Mouse (Mus musculus): Measurements from ENCODE around the gene Prlh. TPM values are rescaled to one million over a fixed set of nuclear protein-coding genes. Genes with fewer than 3 reads are reported as not detected.

The Prlh gene
- not detected in 2 replicates for polyA plus RNA-seq (2012; rRNA removed; ENCODE audit: low replicate concordance)

GRCm38 (mm10) chr1:90952808-90953207 lies at the start of gene Prlh:
TSS of gene Prlh (plus strand) at chr1:90953108.

GRCm38 (mm10) chr1:90914948-90915569 lies 37.8 kb upstream of the Prlh start, which contains the start of gene Mlph:
TSS of gene Mlph (plus strand) at chr1:90915085.

GRCm38 (mm10) chr1:90969347-90969784 lies 16.5 kb downstream of the Prlh start, which contains the start of gene Rab17:
TSS of gene Rab17 (minus strand) at chr1:90969661.

GRCm38 (mm10) chr1:90998268-90998890 lies 45.5 kb downstream of the Prlh start, which contains the start of gene Lrrfip1:
TSS of gene Lrrfip1 (plus strand) at chr1:90998737.

Other genes with a start within 250 kb of the Prlh start
- 10.7 and 17.0 TPM in 2 replicates for gene Col6a3, start 109.1 kb upstream of the Prlh start, polyA plus RNA-seq (2012; rRNA removed; ENCODE audit: low replicate concordance)
- 10.7 and 24.0 TPM in 2 replicates for gene Mlph, start 38.0 kb upstream of the Prlh start, polyA plus RNA-seq (2012; rRNA removed; ENCODE audit: low replicate concordance)
- gene Rab17, start 16.6 kb downstream of the Prlh start, polyA plus RNA-seq (2012; rRNA removed; ENCODE audit: low replicate concordance), result 15.7 and 37.3 TPM in 2 replicates
- gene Lrrfip1, start 45.6 kb downstream of the Prlh start, polyA plus RNA-seq (2012; rRNA removed; ENCODE audit: low replicate concordance), result 5.8 and 6.2 TPM in 2 replicates
- not detected in 2 replicates for gene Rbm44, start 192.0 kb downstream of the Prlh start, polyA plus RNA-seq (2012; rRNA removed; ENCODE audit: low replicate concordance)
- gene Ramp1, start 226.7 kb downstream of the Prlh start, polyA plus RNA-seq (2012; rRNA removed; ENCODE audit: low replicate concordance), result 18.5 and 19.7 TPM in 2 replicates

Measured in duodenum, adult 2 months (tissue).